Mouse (Mus musculus) G1E (cell line): ENCODE data around the gene Spen.

Experiments used
- CTCF ChIP-seq: IDR thresholded peaks from 2 replicates; pipeline ENCODE4 v1.5.1; 2012; ENCODE audit warnings: low read depth, low read length, inconsistent platforms, mixed read lengths
- GATA1 ChIP-seq: IDR thresholded peaks from 2 replicates; pipeline ENCODE4 v1.6.1; 2012; ENCODE audit warnings: borderline replicate concordance, low read length, inconsistent platforms, mixed read lengths
- GATA2 ChIP-seq: IDR thresholded peaks from 2 replicates; pipeline ENCODE4 v1.6.1; 2012; ENCODE audit warnings: low read depth, low read length, inconsistent platforms, borderline replicate concordance
- POLR2AphosphoS5 ChIP-seq: IDR thresholded peaks from 2 replicates; pipeline ENCODE4 v1.6.1; 2012; ENCODE audit warnings: low read depth, low read length, inconsistent platforms; ENCODE audit not compliant: insufficient replicate concordance
- TAL1 ChIP-seq: conservative IDR thresholded peaks from 2 replicates; pipeline ENCODE4 v1.6.1; 2012; ENCODE audit warnings: low read depth, low read length, inconsistent platforms, mixed read lengths

- TF ChIP-seq CTCF (no peak), GATA1 (no peak), POLR2AphosphoS5 (no peak), TAL1 (no peak), GATA2 (no peak)
Measured at GRCm38 (mm10) chr4:141427921-141428320, 110.5 kb downstream of the Spen start.
